Mouse (Mus musculus): ENCODE measurements at regions not wholly inside any gene's neighbourhood (a gene's known extent, or its start where the extent isn't known, plus 50 kb on each side); places are given as distances from the start of the nearest gene placed in this dataset.
"Not testable (repeated sequence)": the region's sequence is repeated elsewhere in the genome, so short reads cannot be mapped to it uniquely, and the experiment has no call there.

GRCm38 (mm10) chr1:128513153-128513552 is 78.9 kb downstream of the Cxcr4 start:
- H3K4me2 ChIP-seq, result no peak overlapping the region
- H3K4me1 ChIP-seq (ENCODE audit: control insufficient read depth, insufficient read depth, low read length), result no peaks in the 10 kb centered on the region
- H3K36me3 ChIP-seq (ENCODE audit: control insufficient read depth, insufficient read depth, low read length), result no peaks in the 10 kb centered on the region
- no peak for ATAC-seq (replicated peaks; ENCODE audit: insufficient number of reproducible peaks, low FRiP score, low TSS enrichment)
- no peak overlapping the region for H3K9ac ChIP-seq (ENCODE audit: low read depth, low read length)
- H3K27me3 ChIP-seq (ENCODE audit: control insufficient read depth, insufficient read depth, low read length), result no peaks in the 10 kb centered on the region
- no peak overlapping the region for H3K27ac ChIP-seq (ENCODE audit: low read depth, low read length)
- H3K4me3 ChIP-seq (ENCODE audit: low read depth, low read length), result no peak overlapping the region
- 83% methylated on average over 4 of the region's 4 CpGs for WGBS (ENCODE audit: insufficient replicate concordance)
- H3K9me3 ChIP-seq (replicated peaks; ENCODE audit: control insufficient read depth, low read length), result no peaks in the 10 kb centered on the region

GRCm38 (mm10) chr1:128508816-128509461 is 83.2 kb downstream of the Cxcr4 start:
- Histone ChIP-seq H3K4me1 (ENCODE audit: control insufficient read depth, insufficient read depth, low read length) (no peaks in the 10 kb centered on the region), H3K4me3 (ENCODE audit: low read depth, low read length) (no peak overlapping the region), H3K9me3 (replicated peaks; ENCODE audit: control insufficient read depth, low read length) (no peaks in the 10 kb centered on the region), H3K27me3 (ENCODE audit: control insufficient read depth, insufficient read depth, low read length) (no peaks in the 10 kb centered on the region), H3K36me3 (ENCODE audit: control insufficient read depth, insufficient read depth, low read length) (no peaks in the 10 kb centered on the region), H3K27ac (ENCODE audit: low read depth, low read length) (no peak overlapping the region), H3K4me2 (no peak overlapping the region), H3K9ac (ENCODE audit: low read depth, low read length) (no peak overlapping the region)
- 65% methylated on average over 2 of the region's 2 CpGs for WGBS (ENCODE audit: insufficient replicate concordance)
- ATAC-seq (replicated peaks; ENCODE audit: insufficient number of reproducible peaks, low FRiP score, low TSS enrichment), result no peak

GRCm38 (mm10) chr1:128506551-128507313 is 85.4 kb downstream of the Cxcr4 start:
- Histone ChIP-seq H3K4me3 (ENCODE audit: low read depth, low read length) (no peak overlapping the region), H3K27ac (ENCODE audit: low read depth, low read length) (no peak overlapping the region), H3K9me3 (replicated peaks; ENCODE audit: control insufficient read depth, low read length) (no peaks in the 10 kb centered on the region), H3K4me1 (ENCODE audit: control insufficient read depth, insufficient read depth, low read length) (no peaks in the 10 kb centered on the region), H3K4me2 (no peak overlapping the region), H3K36me3 (ENCODE audit: control insufficient read depth, insufficient read depth, low read length) (no peaks in the 10 kb centered on the region), H3K27me3 (ENCODE audit: control insufficient read depth, insufficient read depth, low read length) (no peaks in the 10 kb centered on the region), H3K9ac (ENCODE audit: low read depth, low read length) (no peak overlapping the region)
- 74% methylated on average over 4 of the region's 4 CpGs for WGBS (ENCODE audit: insufficient replicate concordance)
- ATAC-seq (replicated peaks; ENCODE audit: insufficient number of reproducible peaks, low FRiP score, low TSS enrichment), result no peak

- Histone ChIP-seq H3K36me3 (ENCODE audit: control insufficient read depth, insufficient read depth, low read length) (no peaks in the 10 kb centered on the region), H3K4me1 (ENCODE audit: control insufficient read depth, insufficient read depth, low read length) (no peaks in the 10 kb centered on the region), H3K9me3 (replicated peaks; ENCODE audit: control insufficient read depth, low read length) (no peaks in the 10 kb centered on the region), H3K27me3 (ENCODE audit: control insufficient read depth, insufficient read depth, low read length) (no peaks in the 10 kb centered on the region), H3K4me2 (no peak overlapping the region), H3K27ac (ENCODE audit: low read depth, low read length) (no peak overlapping the region), H3K9ac (ENCODE audit: low read depth, low read length) (no peak overlapping the region), H3K4me3 (ENCODE audit: low read depth, low read length) (no peak overlapping the region)
- 60% methylated on average over 4 of the region's 4 CpGs for WGBS (ENCODE audit: insufficient replicate concordance)
- no peak for ATAC-seq (replicated peaks; ENCODE audit: insufficient number of reproducible peaks, low FRiP score, low TSS enrichment)
Observed at GRCm38 (mm10) chr1:128504371-128504770, 87.2 kb upstream of the Dars start.

GRCm38 (mm10) chr1:128498042-128498772 is 81.0 kb upstream of the Dars start:
- Histone ChIP-seq H3K27ac (ENCODE audit: low read depth, low read length) (no peak overlapping the region), H3K4me3 (ENCODE audit: low read depth, low read length) (no peak overlapping the region), H3K36me3 (ENCODE audit: control insufficient read depth, insufficient read depth, low read length) (no peaks in the 10 kb centered on the region), H3K9ac (ENCODE audit: low read depth, low read length) (no peak overlapping the region), H3K4me1 (ENCODE audit: control insufficient read depth, insufficient read depth, low read length) (no peaks in the 10 kb centered on the region), H3K9me3 (replicated peaks; ENCODE audit: control insufficient read depth, low read length) (no peaks in the 10 kb centered on the region), H3K27me3 (ENCODE audit: control insufficient read depth, insufficient read depth, low read length) (no peaks in the 10 kb centered on the region), H3K4me2 (no peak overlapping the region)
- 64% methylated on average over 9 of the region's 9 CpGs for WGBS (ENCODE audit: insufficient replicate concordance)
- ATAC-seq (replicated peaks; ENCODE audit: insufficient number of reproducible peaks, low FRiP score, low TSS enrichment), result no peak

- no peak overlapping the region for H3K4me2 ChIP-seq
- H3K36me3 ChIP-seq (ENCODE audit: control insufficient read depth, insufficient read depth, low read length), result no peaks in the 10 kb centered on the region
- 83% methylated on average over 2 of the region's 2 CpGs for WGBS (ENCODE audit: insufficient replicate concordance)
Observed at GRCm38 (mm10) chr1:128492251-128492650, 75.1 kb upstream of the Dars start.

GRCm38 (mm10) chr1:128487181-128487580 is 70.0 kb upstream of the Dars start:
- not testable (repeated sequence) for H3K9me3 ChIP-seq (replicated peaks; ENCODE audit: control insufficient read depth, low read length); H3K27ac ChIP-seq (ENCODE audit: low read depth, low read length); H3K27me3 ChIP-seq (ENCODE audit: control insufficient read depth, insufficient read depth, low read length); ATAC-seq (replicated peaks; ENCODE audit: insufficient number of reproducible peaks, low FRiP score, low TSS enrichment); H3K4me1 ChIP-seq (ENCODE audit: control insufficient read depth, insufficient read depth, low read length); H3K4me3 ChIP-seq (ENCODE audit: low read depth, low read length); H3K9ac ChIP-seq (ENCODE audit: low read depth, low read length); H3K36me3 ChIP-seq (ENCODE audit: control insufficient read depth, insufficient read depth, low read length); H3K4me2 ChIP-seq
- 76% methylated on average over 3 of the region's 4 CpGs for WGBS (ENCODE audit: insufficient replicate concordance)

More at GRCm38 (mm10) chr1:128492251-128492650, 75.1 kb upstream of the Dars start:
- no peak overlapping the region for H3K27ac ChIP-seq (ENCODE audit: low read depth, low read length)
- no peak overlapping the region for H3K9ac ChIP-seq (ENCODE audit: low read depth, low read length)
- ATAC-seq (replicated peaks; ENCODE audit: insufficient number of reproducible peaks, low FRiP score, low TSS enrichment), result no peak
- no peaks in the 10 kb centered on the region for H3K4me1 ChIP-seq (ENCODE audit: control insufficient read depth, insufficient read depth, low read length)
- H3K4me3 ChIP-seq (ENCODE audit: low read depth, low read length), result no peak overlapping the region
- no peaks in the 10 kb centered on the region for H3K27me3 ChIP-seq (ENCODE audit: control insufficient read depth, insufficient read depth, low read length)
- H3K9me3 ChIP-seq (replicated peaks; ENCODE audit: control insufficient read depth, low read length), result no peaks in the 10 kb centered on the region

- Histone ChIP-seq H3K4me3 (ENCODE audit: low read depth, low read length) (no peak overlapping the region), H3K9me3 (replicated peaks; ENCODE audit: control insufficient read depth, low read length) (no peaks in the 10 kb centered on the region), H3K9ac (ENCODE audit: low read depth, low read length) (no peak overlapping the region), H3K36me3 (ENCODE audit: control insufficient read depth, insufficient read depth, low read length) (no peaks in the 10 kb centered on the region), H3K27me3 (ENCODE audit: control insufficient read depth, insufficient read depth, low read length) (no peaks in the 10 kb centered on the region), H3K4me2 (no peak overlapping the region), H3K4me1 (ENCODE audit: control insufficient read depth, insufficient read depth, low read length) (no peaks in the 10 kb centered on the region), H3K27ac (ENCODE audit: low read depth, low read length) (no peak overlapping the region)
- ATAC-seq (replicated peaks; ENCODE audit: insufficient number of reproducible peaks, low FRiP score, low TSS enrichment), result no peak
- WGBS (ENCODE audit: insufficient replicate concordance), result 63% methylated on average over 6 of the region's 6 CpGs
Observed at GRCm38 (mm10) chr1:128478376-128478775, 61.2 kb upstream of the Dars start.

Measured in heart, embryonic 11.5 days (tissue).